Mouse (Mus musculus) lung, embryonic 14.5 days (tissue): Measurements from ENCODE around the gene Tfcp2l1. TPM values are rescaled to one million over a fixed set of nuclear protein-coding genes. Genes with fewer than 3 reads are reported as not detected.

Source experiments
- ATAC-seq: fragments of 200-750 bp; cut with Nextera tagmentation; 2 replicates; pipeline ENCODE4 v1.8.0; 2017; ENCODE audit warnings: mild to moderate bottlenecking, moderate TSS enrichment, moderate library complexity; ENCODE audit not compliant: insufficient read depth
- DNase-seq: peaks from one replicate; pipeline ENCODE4 v3.0.0-alpha.2; 2015
- H3K27ac ChIP-seq: fragments of 300-500 bp; sonication (generic); 2 replicates; pipeline ENCODE4 v1.5.1; 2014; ENCODE audit warnings: low read depth, mild to moderate bottlenecking, moderate library complexity
- H3K27me3 ChIP-seq: fragments of 300-500 bp; sonication (generic); 2 replicates; pipeline ENCODE4 v1.6.1; 2014; ENCODE audit warnings: low read length, control low read depth; ENCODE audit not compliant: insufficient read depth
- H3K36me3 ChIP-seq: fragments of 300-500 bp; sonication (generic); 2 replicates; pipeline ENCODE4 v1.6.1; 2014; ENCODE audit warnings: control low read depth; ENCODE audit not compliant: insufficient read depth
- H3K4me1 ChIP-seq: fragments of 300-500 bp; sonication (generic); 2 replicates; pipeline ENCODE4 v1.6.1; 2014; ENCODE audit warnings: antibody characterized with exemption, control low read depth; ENCODE audit not compliant: insufficient read depth
- H3K4me2 ChIP-seq: fragments of 300-500 bp; sonication (generic); 2 replicates; pipeline ENCODE4 v1.6.1; 2014; ENCODE audit warnings: mild to moderate bottlenecking
- H3K4me3 ChIP-seq: fragments of 300-500 bp; sonication (generic); 2 replicates; pipeline ENCODE4 v1.5.1; 2014; ENCODE audit warnings: low read depth, low read length
- H3K9ac ChIP-seq: fragments of 300-500 bp; sonication (generic); 2 replicates; pipeline ENCODE4 v1.6.1; 2014
- H3K9me3 ChIP-seq: fragments of 300-500 bp; sonication (generic); 2 replicates; pipeline ENCODE4 v1.6.1; 2016; ENCODE audit warnings: low read depth, low read length, control low read depth
- CTCF ChIP-seq: IDR thresholded peaks from 2 replicates; pipeline ENCODE4 v1.5.1; 2016; ENCODE audit warnings: antibody characterized with exemption, low read depth
- WGBS: fragments of 180-500 bp; shearing (Covaris S2); extraction: QIAGEN DNeasy Blood & Tissue Kit; methylation state at CpG from one replicate; pipeline ENCODE4 v1.1.7; 2014; 5-methylcytosine and 5-hydroxymethylcytosine counted together
- polyA plus RNA-seq: library from polyadenylated mRNA; unstranded; fragments of >200 nt; fragmentation: Nextera tagmentation; extraction: Ambion mirVana; gene quantifications from 2 replicates; pipeline ENCODE4 v1.2.1, GENCODE M21; 2014

The Tfcp2l1 gene
- polyA plus RNA-seq, 1 experiment from 2014 or later: 1.4 TPM

- Histone ChIP-seq H3K9ac (no peak overlapping the region), H3K9me3 (no peaks in the 10 kb centered on the region), H3K36me3 (no peaks in the 10 kb centered on the region), H3K27ac (no peak overlapping the region), H3K4me3 (no peak overlapping the region), H3K4me1 (no peaks in the 10 kb centered on the region), H3K4me2 (no peak overlapping the region), H3K27me3 (no peaks in the 10 kb centered on the region)
- no peak for ATAC-seq
- no peak for DNase-seq
- no peak for TF ChIP-seq CTCF
- WGBS: 62% methylated on average over 4 of the region's 4 CpGs
These were observed 55.9 kb downstream of the Tfcp2l1 start for GRCm38 (mm10) chr1:118683686-118684085.

GRCm38 (mm10) chr1:118687726-118688125 lies 60.0 kb downstream of the Tfcp2l1 start:
- H3K4me2 ChIP-seq: no peak overlapping the region
- H3K36me3 ChIP-seq: no peaks in the 10 kb centered on the region
- H3K9ac ChIP-seq: no peak overlapping the region
- no peak for DNase-seq
- no peak for ATAC-seq
- no peaks in the 10 kb centered on the region for H3K27me3 ChIP-seq
- no peak overlapping the region for H3K4me3 ChIP-seq
- no peak overlapping the region for H3K27ac ChIP-seq
- TF ChIP-seq CTCF: no peak
- H3K9me3 ChIP-seq: no peaks in the 10 kb centered on the region
- no peaks in the 10 kb centered on the region for H3K4me1 ChIP-seq
- 83% methylated on average over 10 of the region's 10 CpGs for WGBS

DNA sequence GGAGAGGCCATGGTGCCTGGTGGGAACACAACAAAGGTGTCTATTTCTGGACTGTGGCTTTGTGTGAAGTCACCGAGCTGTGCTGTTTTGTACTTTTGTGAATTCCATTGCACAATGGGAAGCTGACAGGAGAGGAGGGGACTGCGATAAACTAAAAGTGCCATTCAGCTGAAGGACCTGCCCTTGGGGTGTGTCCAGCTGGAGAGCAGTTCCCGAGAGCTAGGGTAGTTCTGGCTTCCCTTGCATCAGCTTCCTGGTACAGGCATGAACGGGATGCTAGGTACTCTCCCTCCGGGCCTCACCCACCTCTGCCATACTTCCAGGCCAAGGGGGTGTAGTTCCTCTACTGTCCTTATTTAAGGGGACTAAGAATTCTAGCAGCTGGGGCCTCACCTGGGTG lies 62.1 kb downstream of the Tfcp2l1 start:
- Histone ChIP-seq H3K4me1 (no peaks in the 10 kb centered on the region), H3K9me3 (no peaks in the 10 kb centered on the region), H3K27me3 (no peaks in the 10 kb centered on the region), H3K4me3 (no peak overlapping the region), H3K27ac (no peak overlapping the region), H3K4me2 (no peak overlapping the region), H3K9ac (no peak overlapping the region), H3K36me3 (no peaks in the 10 kb centered on the region)
- ATAC-seq (0 out of 2 replicates have a peak, but pooled peaks have one; percentile 52), DNase-seq (peak; percentile 6)
- no peak for TF ChIP-seq CTCF
- WGBS: 39% methylated on average over 5 of the region's 5 CpGs

DNA sequence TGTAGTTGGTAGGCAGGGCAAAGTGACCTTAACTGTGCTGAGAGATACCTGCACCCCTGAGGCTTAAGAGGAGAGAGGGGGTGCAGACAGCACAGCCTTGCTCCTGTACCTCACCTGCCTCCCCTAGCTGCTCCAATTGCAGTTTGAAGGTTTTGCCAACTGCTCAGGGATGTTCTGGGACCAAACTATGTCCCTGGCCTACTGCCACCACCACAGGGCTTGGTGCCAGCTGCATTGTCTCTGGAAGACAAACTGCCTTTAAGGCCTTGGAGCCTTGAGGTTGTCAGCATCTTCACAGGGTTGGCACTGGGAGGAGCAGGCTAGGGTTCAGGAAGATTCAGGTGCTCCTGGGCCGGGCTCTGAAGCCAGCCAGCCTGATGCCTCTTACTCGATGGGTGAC lies 66.7 kb downstream of the Tfcp2l1 start:
- Histone ChIP-seq H3K9me3 (no peaks in the 10 kb centered on the region), H3K27me3 (no peaks in the 10 kb centered on the region), H3K9ac (no peak overlapping the region), H3K4me2 (no peak overlapping the region), H3K4me1 (no peaks in the 10 kb centered on the region), H3K27ac (no peak overlapping the region), H3K36me3 (no peaks in the 10 kb centered on the region), H3K4me3 (no peak overlapping the region)
- DNase-seq: peak; percentile 19
- 83% methylated on average over 2 of the region's 2 CpGs for WGBS
- no peak for TF ChIP-seq CTCF
- no peak for ATAC-seq

- no peaks in the 10 kb centered on the region for H3K9me3 ChIP-seq
- WGBS: 48% methylated on average over 6 of the region's 6 CpGs
- no peak overlapping the region for H3K4me3 ChIP-seq
- no peaks in the 10 kb centered on the region for H3K36me3 ChIP-seq
- no peak for TF ChIP-seq CTCF
- H3K27ac ChIP-seq: no peak overlapping the region
- H3K27me3 ChIP-seq: no peaks in the 10 kb centered on the region
- no peaks in the 10 kb centered on the region for H3K4me1 ChIP-seq
- H3K4me2 ChIP-seq: no peak overlapping the region
- DNase-seq (peak; percentile 14), ATAC-seq (no peak)
- H3K9ac ChIP-seq: no peak overlapping the region
These were observed 70.2 kb downstream of the Tfcp2l1 start for GRCm38 (mm10) chr1:118697906-118698305.

GRCm38 (mm10) chr1:118699118-118699890 lies 71.6 kb downstream of the Tfcp2l1 start:
- no peak for ATAC-seq
- TF ChIP-seq CTCF: no peak
- Histone ChIP-seq H3K27ac (no peak overlapping the region), H3K36me3 (no peaks in the 10 kb centered on the region), H3K9me3 (no peaks in the 10 kb centered on the region), H3K9ac (no peak overlapping the region), H3K4me1 (no peaks in the 10 kb centered on the region), H3K27me3 (no peaks in the 10 kb centered on the region), H3K4me2 (no peak overlapping the region), H3K4me3 (no peak overlapping the region)
- WGBS: 61% methylated on average over 6 of the region's 6 CpGs
- no peak for DNase-seq

DNA sequence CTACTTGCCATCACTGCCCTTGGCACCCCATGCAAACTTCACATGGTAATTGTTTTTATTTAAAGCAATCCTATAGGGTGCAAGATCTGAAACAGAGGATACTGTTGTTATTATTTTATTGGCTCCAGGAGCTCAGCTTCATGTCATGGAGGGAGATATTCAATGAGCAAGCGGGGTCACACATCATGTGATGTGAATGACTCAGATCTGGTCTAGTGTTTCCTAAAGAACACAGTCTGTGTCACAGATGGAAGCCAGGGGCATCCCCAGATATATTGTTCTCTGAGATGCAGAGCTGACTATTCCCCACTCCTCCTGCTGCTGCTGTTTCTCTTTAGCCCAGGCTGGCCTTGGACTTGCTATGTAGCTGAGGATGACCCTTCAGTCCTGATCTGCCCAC lies 72.2 kb downstream of the Tfcp2l1 start:
- Histone ChIP-seq H3K27me3 (no peaks in the 10 kb centered on the region), H3K4me1 (no peaks in the 10 kb centered on the region), H3K36me3 (no peaks in the 10 kb centered on the region), H3K9ac (no peak overlapping the region), H3K4me2 (no peak overlapping the region), H3K9me3 (no peaks in the 10 kb centered on the region), H3K27ac (no peak overlapping the region), H3K4me3 (no peak overlapping the region)
- TF ChIP-seq CTCF: no peak
- DNase-seq (no peak), ATAC-seq (no peak)
- WGBS: 98% methylated on average over 1 of the region's 1 CpGs

DNA sequence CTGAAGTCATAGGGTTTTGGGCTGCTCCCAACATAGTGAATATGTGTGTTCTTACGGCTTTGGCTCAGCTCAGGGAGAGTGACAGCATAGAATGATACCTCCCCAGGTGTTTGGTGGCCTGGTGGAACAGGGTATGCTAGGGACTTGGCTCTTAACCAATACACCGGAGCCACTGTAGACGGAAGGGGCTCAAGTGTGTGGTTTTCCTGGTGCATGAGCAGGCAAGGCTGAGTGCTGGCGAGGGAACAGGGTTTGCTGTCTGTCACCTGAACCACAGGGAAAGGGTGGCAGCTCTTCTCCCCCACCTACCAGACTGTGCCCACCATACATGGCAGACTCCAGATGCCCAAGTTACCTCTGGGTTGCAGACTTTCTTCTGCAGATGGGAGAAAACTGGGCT lies 83.9 kb downstream of the Tfcp2l1 start:
- Histone ChIP-seq H3K4me2 (no peak overlapping the region), H3K9ac (no peak overlapping the region), H3K36me3 (no peaks in the 10 kb centered on the region), H3K27me3 (no peaks in the 10 kb centered on the region), H3K4me3 (no peak overlapping the region), H3K9me3 (no peaks in the 10 kb centered on the region), H3K4me1 (no peaks in the 10 kb centered on the region), H3K27ac (no peak overlapping the region)
- DNase-seq (no peak), ATAC-seq (no peak)
- 72% methylated on average over 4 of the region's 4 CpGs for WGBS
- TF ChIP-seq CTCF: no peak
